Comparison of ENCODE assay signal across 15 mouse cellular contexts in the genomic region with DNA sequence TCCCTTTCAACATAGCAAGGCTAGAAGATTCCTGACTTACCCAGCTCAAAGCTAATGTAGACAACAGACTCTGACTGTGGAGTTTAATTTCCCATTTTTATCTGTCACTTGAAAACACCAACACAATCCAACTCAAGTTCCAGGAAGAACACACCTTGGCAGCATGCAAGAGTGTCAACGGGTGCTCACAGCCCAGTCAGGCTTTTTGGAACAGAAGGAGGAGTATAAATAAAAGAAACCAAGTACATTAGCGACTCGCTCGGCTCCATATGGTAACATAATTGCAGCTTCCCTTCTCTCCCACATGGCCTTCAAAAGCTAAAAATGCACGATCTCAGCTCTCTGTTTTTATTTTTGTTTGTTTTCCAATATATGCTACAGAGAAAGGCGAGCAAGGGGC.
DNase-seq lines count a peak whose midpoint lies in the region.
"Had no signal": no experiment of that assay in that cellular context is flagged by ENCODE, and none has a peak within 500 bp of the region (broad histone marks: within the 10 kb centered on the region; RNA-seq: fewer than 3 reads in every experiment).

No protein-coding gene starts in this region.

- intact Hi-C loops in left cerebral cortex, postnatal 36 days (cut with DNase I), result no loop called here
- intact Hi-C loops in left cerebral cortex, postnatal 4 days (cut with DNase I), result no loop called here

- DNase-seq in cerebellum, adult 9-11 months, result peak; percentile 9
- no peak for DNase-seq in cerebellum, adult 11-12 months
- peak; percentile 13 to 15 for DNase-seq in left cerebral cortex, postnatal 36 days (ENCODE audit: low spot score in 2 of 2)
- DNase-seq in left cerebral cortex, postnatal 4 days, result no peak
- peak; percentile 57 for DNase-seq in layer of hippocampus, adult 9-11 months
- DNase-seq in kidney, postnatal 14 days, result no peak
- no peak for DNase-seq in yolk sac, embryonic 10.5 days (ENCODE audit: low spot score)
- no peak for DNase-seq in embryo, embryonic 10.5 days (ENCODE audit: low spot score)
- DNase-seq: heart, postnatal 36 days; kidney, adult 18-20 months; kidney, postnatal 25 days; liver; lung, adult 2 months; lung, postnatal 4 days; thymus, postnatal 25 days had no signal

Comparison
In these comparisons a context has a peak if more than half of its experiments do, and no peak if none do; other contexts are left out.
1. DNase-seq: peak in cerebellum, adult 9-11 months (single experiment), left cerebral cortex, postnatal 36 days (2 of 2) and layer of hippocampus, adult 9-11 months (single experiment); none in cerebellum, adult 11-12 months (single experiment), left cerebral cortex, postnatal 4 days (single experiment), kidney, postnatal 14 days (single experiment), yolk sac, embryonic 10.5 days (single experiment) and embryo, embryonic 10.5 days (single experiment).